In the genomic region with DNA sequence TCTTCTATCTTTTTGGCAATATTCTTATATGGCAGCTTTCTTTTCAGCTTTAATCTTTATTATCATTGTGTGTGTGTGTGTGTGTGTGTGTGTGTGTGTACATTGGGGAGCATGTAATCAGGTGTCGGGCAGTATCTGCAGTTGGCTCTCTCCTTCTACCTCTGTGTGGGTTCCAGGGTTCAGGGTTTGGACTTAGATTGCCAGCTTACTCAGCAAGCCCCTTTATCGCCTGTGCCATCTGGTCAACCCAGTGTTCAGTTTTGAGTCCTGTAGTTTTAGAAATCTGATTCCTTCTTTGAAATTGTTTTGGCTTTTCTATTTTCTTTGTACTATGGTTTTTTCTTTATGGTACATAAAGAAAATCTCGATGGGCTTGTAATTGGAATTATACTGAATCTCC, we compare ENCODE assay signal across 20 mouse cellular contexts. TPM values are rescaled to one million over a fixed set of nuclear protein-coding genes. Genes with fewer than 3 reads are reported as not detected.
DNase-seq lines count a peak whose midpoint lies in the region; ATAC-seq lines count a peak whose summit lies in the region.
"Had no signal": no experiment of that assay in that cellular context is flagged by ENCODE, and none has a peak within 500 bp of the region (broad histone marks: within the 10 kb centered on the region; RNA-seq: fewer than 3 reads in every experiment).

No protein-coding gene starts in this region.

- ATAC-seq in megakaryocyte progenitor cell, adult 5-6 weeks (replicated peaks; ENCODE audit: poor library complexity): peak; percentile 89
- ATAC-seq in megakaryocyte, adult 5-6 weeks (ENCODE audit: poor library complexity, severe bottlenecking): no peak
- ATAC-seq: activated CD4-positive, CD25-positive, alpha-beta regulatory T cell, adult 4 months; CD4-positive, CD25-positive, alpha-beta regulatory T cell, adult 4 months; forebrain, embryonic 15.5 days; hindbrain, postnatal 0 days; inflammation-experienced regulatory T-cells, adult 6 months; intestine, embryonic 16.5 days had no signal

- peak; percentile 26 to 45 for DNase-seq in cerebellum, postnatal 10 days
- no peak for DNase-seq in cerebellum, adult 8-10 months
- peak; percentile 39 for DNase-seq in brain, adult 2 months (ENCODE audit: low read depth, low spot score)
- no peak for DNase-seq in retina, postnatal 1 day
- DNase-seq: adrenal gland, adult 8-10 months; adrenal gland, postnatal 25 days; cerebellum, adult 11-12 months; cerebellum, adult 9-11 months; gastrocnemius, postnatal 36 days; heart, adult 2 months; heart, postnatal 14 days; heart, postnatal 4 days had no signal

RNA-seq across cellular contexts. Expression of a gene that starts 57.9 kb away (rescaled TPM):
- total RNA-seq in megakaryocyte progenitor cell, adult 5-6 weeks (2015): 25.3 and 28.7 TPM in 2 replicates
- 12.1 and 12.2 TPM in 2 replicates for total RNA-seq in megakaryocyte progenitor cell, adult 5-6 weeks (2017)
- 84.2 and 101 TPM in 2 replicates for total RNA-seq in megakaryocyte, adult 5-6 weeks (2015)
- total RNA-seq in megakaryocyte, adult 5-6 weeks (2017): 46.7 and 59.2 TPM in 2 replicates

RNA-seq across cellular contexts. Expression of a gene that starts 58.7 kb away (rescaled TPM):
- total RNA-seq in megakaryocyte progenitor cell, adult 5-6 weeks (2015): 82.6 and 124 TPM in 2 replicates
- total RNA-seq in megakaryocyte progenitor cell, adult 5-6 weeks (2017): 49.5 and 79.8 TPM in 2 replicates
- total RNA-seq in megakaryocyte, adult 5-6 weeks (2015): 96.1 and 96.7 TPM in 2 replicates
- total RNA-seq in megakaryocyte, adult 5-6 weeks (2017): 69.0 and 91.8 TPM in 2 replicates

Comparison
In these comparisons a context has a peak if more than half of its experiments do, and no peak if none do; other contexts are left out.
1. DNase-seq: peak in cerebellum, postnatal 10 days (2 of 2) and brain, adult 2 months (single experiment); none in cerebellum, adult 8-10 months (single experiment) and retina, postnatal 1 day (single experiment).